Mouse (Mus musculus) E14TG2a.4 (cell line): ENCODE measurements at regions not wholly inside any gene's neighbourhood (a gene's known extent, or its start where the extent isn't known, plus 50 kb on each side); places are given as distances from the start of the nearest gene placed in this dataset.

ENCODE experiments used
- H3K27me3 ChIP-seq: 2 replicates; pipeline ENCODE4 v1.6.1; 2014; ENCODE audit warnings: low read length, control low read depth; ENCODE audit not compliant: insufficient read depth
- H3K36me3 ChIP-seq: 2 replicates; pipeline ENCODE4 v1.6.1; 2014; ENCODE audit warnings: low read length, control low read depth; ENCODE audit not compliant: insufficient read depth
- H3K4me1 ChIP-seq: replicated peaks from 2 replicates; pipeline ENCODE4 v1.6.1; 2014; ENCODE audit warnings: low read depth, low read length, control low read depth
- H3K4me3 ChIP-seq: replicated peaks from 2 replicates; pipeline ENCODE4 v1.5.1; 2014; ENCODE audit warnings: mild to moderate bottlenecking, low read length
- H3K9me3 ChIP-seq: 2 replicates; pipeline ENCODE4 v1.6.1; 2014; ENCODE audit warnings: low read length, control low read depth
- CTCF ChIP-seq: conservative IDR thresholded peaks from 2 replicates; pipeline ENCODE4 v1.5.1; 2014; ENCODE audit warnings: low read length
- NANOG ChIP-seq: IDR thresholded peaks from 2 replicates; pipeline ENCODE4 v1.6.1; 2014; ENCODE audit warnings: borderline replicate concordance, low read length, mixed read lengths
- POU5F1 ChIP-seq: IDR thresholded peaks from 2 replicates; pipeline ENCODE4 v1.6.1; 2014; ENCODE audit warnings: low read length, borderline replicate concordance

DNA sequence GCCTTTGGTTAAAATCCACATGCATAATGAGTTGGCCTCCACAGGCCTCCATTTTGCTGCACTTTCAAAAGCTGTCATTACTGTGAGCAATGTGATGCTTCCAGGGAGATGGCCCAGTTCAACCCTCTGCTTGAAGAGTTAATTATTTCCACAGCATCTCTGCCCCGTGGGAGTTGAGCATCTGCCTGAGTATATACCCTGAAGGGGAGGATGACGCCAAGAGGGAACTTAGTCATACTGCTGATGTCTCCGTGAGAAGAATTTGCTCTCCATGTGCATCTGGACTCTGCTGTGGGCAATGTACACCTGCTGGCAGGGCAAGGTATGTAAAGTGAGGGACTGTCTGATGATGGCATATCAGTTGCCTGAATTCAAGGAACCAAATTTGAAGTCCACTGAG, 519.3 kb upstream of the Auts2 start:
- H3K4me1 ChIP-seq: no peaks in the 10 kb centered on the region
- H3K27me3 ChIP-seq: no peaks in the 10 kb centered on the region
- TF ChIP-seq CTCF: no peak
- no peak for TF ChIP-seq NANOG
- TF ChIP-seq POU5F1: no peak
- no peaks in the 10 kb centered on the region for H3K36me3 ChIP-seq
- H3K4me3 ChIP-seq: no peak overlapping the region
- no peaks in the 10 kb centered on the region for H3K9me3 ChIP-seq

DNA sequence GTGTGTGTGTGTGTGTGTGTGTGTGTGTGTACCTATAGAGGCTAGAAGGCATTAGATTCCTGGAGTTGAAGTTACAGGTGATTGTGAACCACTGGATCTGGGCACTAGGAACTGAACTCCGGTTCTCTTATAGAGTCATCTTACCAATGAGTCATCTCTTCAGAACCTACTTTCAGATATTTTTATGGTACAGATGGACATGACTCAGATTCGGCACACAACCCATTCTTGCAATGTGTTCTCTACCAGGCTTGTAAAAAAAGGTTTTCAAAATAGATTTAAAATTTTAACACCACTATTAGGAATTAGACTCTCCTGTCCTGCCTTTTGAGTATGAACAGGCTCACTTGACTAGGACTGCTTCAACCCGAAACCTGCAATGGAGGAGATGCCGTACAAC, 504.3 kb upstream of the Auts2 start:
- Histone ChIP-seq H3K9me3 (peaks cover 6% of the 10 kb centered on the region; the same call in 1 of the 2 replicates), H3K36me3 (no peaks in the 10 kb centered on the region), H3K4me1 (no peaks in the 10 kb centered on the region), H3K27me3 (no peaks in the 10 kb centered on the region), H3K4me3 (no peak overlapping the region)
- no peak for TF ChIP-seq CTCF
- TF ChIP-seq POU5F1: no peak
- no peak for TF ChIP-seq NANOG

DNA sequence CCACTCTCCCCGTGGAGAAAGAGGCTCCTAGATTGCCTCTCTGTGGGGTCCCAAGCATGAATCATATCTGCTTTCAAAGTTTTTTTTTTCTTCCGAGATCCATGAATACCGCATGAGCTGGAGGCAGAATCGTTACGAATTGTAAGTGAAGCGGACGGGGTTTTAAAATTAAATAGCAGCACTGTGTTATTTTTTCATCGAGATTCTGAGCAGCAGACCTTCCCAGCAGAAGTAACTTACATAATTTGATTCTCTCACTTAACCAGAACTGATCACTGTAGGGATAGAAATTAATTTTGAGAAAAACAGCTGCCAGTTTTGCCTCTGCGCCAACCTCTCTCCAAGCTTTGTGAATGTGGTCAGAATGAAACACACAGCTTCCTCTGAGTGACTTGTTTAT, 502.5 kb upstream of the Auts2 start:
- TF ChIP-seq CTCF: no peak
- no peak for TF ChIP-seq POU5F1
- TF ChIP-seq NANOG: no peak
- H3K4me3 ChIP-seq: no peak overlapping the region
- no peaks in the 10 kb centered on the region for H3K4me1 ChIP-seq
- peaks cover 17% of the 10 kb centered on the region for H3K9me3 ChIP-seq
- H3K27me3 ChIP-seq: no peaks in the 10 kb centered on the region
- no peaks in the 10 kb centered on the region for H3K36me3 ChIP-seq

DNA sequence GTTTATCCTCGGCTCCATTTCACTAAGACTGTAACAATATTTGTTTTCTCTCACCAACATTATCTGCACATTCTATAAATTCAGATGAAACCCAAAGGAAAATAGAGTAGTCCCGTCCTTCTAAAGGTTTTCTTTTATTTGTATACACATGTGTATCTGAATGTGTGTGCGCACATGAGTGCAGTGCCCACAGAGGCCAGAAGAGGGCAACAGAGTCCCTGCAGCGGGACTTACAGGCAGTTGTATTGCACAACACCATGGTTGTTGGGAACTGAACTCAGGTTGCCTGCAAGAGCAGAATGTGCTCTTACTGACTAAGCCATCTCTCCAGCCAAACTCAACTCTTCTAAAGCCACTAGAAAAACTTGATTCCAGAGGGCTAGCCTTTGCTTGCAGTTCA, 484.4 kb upstream of the Auts2 start:
- H3K27me3 ChIP-seq: no peaks in the 10 kb centered on the region
- peaks cover 13% of the 10 kb centered on the region for H3K9me3 ChIP-seq
- no peaks in the 10 kb centered on the region for H3K4me1 ChIP-seq
- no peak overlapping the region for H3K4me3 ChIP-seq
- H3K36me3 ChIP-seq: no peaks in the 10 kb centered on the region
- TF ChIP-seq NANOG: no peak
- peak; percentile 45 for TF ChIP-seq CTCF

DNA sequence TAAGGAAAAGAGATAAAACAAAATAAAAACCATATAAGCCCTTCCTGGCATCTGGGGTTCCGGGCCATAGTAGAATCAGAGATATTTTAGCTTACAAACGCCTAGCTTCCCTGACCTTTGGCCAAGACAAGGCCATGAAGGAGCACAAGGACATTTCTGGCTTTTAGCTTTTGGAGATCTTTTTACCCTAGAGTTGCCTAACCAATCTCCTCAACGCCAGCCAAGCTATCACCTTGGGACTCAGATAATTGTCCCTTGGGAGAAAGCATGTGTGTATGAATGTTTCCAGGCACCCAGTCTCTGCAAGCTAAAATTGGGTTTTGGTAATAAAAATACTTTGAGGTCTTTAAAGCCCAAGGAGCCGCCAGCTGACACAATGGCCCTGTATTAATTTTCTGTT, 482.0 kb upstream of the Auts2 start:
- Histone ChIP-seq H3K27me3 (no peaks in the 10 kb centered on the region), H3K9me3 (peaks cover 13% of the 10 kb centered on the region)
- TF ChIP-seq NANOG (no peak), POU5F1 (no peak), CTCF (no peak)

DNA sequence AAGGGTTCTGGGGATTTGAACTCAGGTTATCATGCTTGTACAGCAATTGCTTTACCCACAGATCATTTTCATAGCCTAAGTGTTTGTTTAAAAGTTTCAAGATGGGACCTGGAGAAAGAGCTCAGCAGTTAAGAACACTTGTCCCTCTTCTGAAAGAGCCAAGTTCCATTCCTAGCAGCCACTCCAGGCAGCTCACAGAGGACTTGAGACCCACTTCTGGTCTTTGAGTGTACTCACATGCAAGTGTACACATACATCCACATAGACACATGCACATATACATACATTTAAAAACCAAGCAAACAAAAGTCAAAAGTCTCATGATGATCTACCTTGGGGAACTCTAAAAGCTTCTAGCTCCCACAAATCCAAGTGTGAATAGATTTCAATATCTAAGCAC, 477.7 kb upstream of the Auts2 start:
- Histone ChIP-seq H3K27me3 (no peaks in the 10 kb centered on the region), H3K36me3 (no peaks in the 10 kb centered on the region), H3K9me3 (no peaks in the 10 kb centered on the region), H3K4me1 (no peaks in the 10 kb centered on the region), H3K4me3 (no peak overlapping the region)
- no peak for TF ChIP-seq NANOG
- TF ChIP-seq CTCF: no peak
- no peak for TF ChIP-seq POU5F1

More for the DNA sequence above, 482.0 kb upstream of the Auts2 start:
- Histone ChIP-seq H3K36me3 (no peaks in the 10 kb centered on the region), H3K4me3 (no peak overlapping the region), H3K4me1 (no peaks in the 10 kb centered on the region)

DNA sequence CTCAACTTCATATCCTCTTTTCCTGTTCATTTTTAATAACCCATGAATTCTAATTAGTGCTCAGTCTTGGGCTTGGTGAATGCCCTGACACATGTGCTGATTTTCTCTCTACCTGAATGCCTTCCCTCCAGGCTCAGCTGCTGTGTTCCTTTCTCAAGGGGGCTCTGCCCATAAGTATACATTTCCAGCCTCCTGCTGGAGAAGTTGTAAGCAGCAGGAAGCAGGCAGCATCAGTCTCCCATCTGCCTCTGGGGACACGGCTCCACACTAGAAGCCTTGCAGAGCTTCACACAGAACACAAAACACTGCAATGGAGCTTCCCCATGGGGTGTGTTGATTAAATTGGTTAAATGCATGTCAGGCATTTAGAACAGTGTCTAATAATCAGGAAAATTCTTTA, 477.0 kb upstream of the Auts2 start:
- H3K4me1 ChIP-seq: no peaks in the 10 kb centered on the region
- no peaks in the 10 kb centered on the region for H3K36me3 ChIP-seq
- H3K27me3 ChIP-seq: no peaks in the 10 kb centered on the region
- no peak for TF ChIP-seq CTCF
- no peak for TF ChIP-seq POU5F1
- no peak for TF ChIP-seq NANOG
- H3K9me3 ChIP-seq: no peaks in the 10 kb centered on the region
- H3K4me3 ChIP-seq: no peak overlapping the region

DNA sequence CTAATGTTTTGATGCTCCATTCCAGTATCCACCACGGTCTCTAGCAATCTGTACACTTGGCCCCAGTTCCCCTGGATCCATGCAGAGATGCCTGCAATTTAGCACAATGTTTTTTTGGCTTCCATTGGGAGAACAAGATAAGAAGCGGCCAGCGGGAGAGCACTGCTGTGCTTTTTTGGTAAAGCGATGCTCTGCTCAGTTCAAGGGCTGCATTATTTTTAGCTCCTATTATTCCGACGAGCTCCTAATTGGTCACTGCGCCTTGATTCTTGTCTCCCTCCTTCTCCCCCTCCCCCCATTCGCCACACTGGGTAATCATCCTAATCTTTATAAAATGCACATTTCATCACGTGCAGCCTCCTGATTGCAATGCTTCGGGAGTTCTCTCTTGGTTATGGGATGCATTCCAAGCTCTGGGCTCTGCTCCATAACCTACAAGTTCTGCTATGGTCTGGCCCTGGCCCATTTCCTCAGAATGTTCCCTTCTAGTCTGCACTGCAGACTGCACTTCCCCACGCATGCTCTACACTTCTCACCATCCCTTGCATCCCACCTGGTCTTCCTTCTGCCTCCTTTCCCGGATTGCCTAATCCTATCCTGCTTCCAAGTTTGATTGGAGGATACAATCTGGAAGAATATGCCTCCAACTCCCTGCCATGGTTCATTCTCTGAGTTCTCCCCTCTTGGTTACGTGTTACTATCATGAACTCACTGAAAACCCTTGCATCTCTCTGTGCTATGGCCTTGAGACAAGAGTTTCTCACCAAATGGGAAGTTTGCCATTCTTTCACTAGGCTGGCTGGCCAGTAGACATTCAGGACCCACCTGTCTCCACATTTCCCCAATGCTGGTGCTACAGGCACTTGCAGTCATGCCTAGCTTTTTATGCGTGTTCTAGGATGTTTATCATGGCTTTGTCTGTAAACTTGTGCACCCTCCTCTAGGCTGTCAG, 467.8 kb upstream of the Auts2 start:
- Histone ChIP-seq H3K36me3 (no peaks in the 10 kb centered on the region), H3K4me1 (no peaks in the 10 kb centered on the region), H3K4me3 (no peak overlapping the region), H3K27me3 (no peaks in the 10 kb centered on the region), H3K9me3 (peaks cover 23% of the 10 kb centered on the region)
- TF ChIP-seq NANOG (no peak), CTCF (no peak), POU5F1 (no peak)
